Mouse (Mus musculus): ENCODE measurements at regions not wholly inside any gene's neighbourhood (a gene's known extent, or its start where the extent isn't known, plus 50 kb on each side); places are given as distances from the start of the nearest gene placed in this dataset.

- Histone ChIP-seq H3K36me3 (ENCODE audit: control insufficient read depth, insufficient read depth, low read length) (no peaks in the 10 kb centered on the region), H3K27me3 (ENCODE audit: control insufficient read depth, insufficient read depth, low read depth, low read length) (no peaks in the 10 kb centered on the region), H3K4me2 (ENCODE audit: low read depth, low read length) (no peak overlapping the region), H3K27ac (ENCODE audit: low read length) (no peak overlapping the region), H3K4me1 (replicated peaks; ENCODE audit: control insufficient read depth, insufficient read depth, low read length) (peaks cover 6% of the 10 kb centered on the region), H3K9me3 (ENCODE audit: control insufficient read depth, low read length) (no peaks in the 10 kb centered on the region), H3K9ac (ENCODE audit: low read length) (no peak overlapping the region), H3K4me3 (ENCODE audit: low read length) (no peak overlapping the region)
- 63% methylated on average over 8 of the region's 8 CpGs for WGBS
- ATAC-seq (ENCODE audit: low read depth) = no peak
Observed at GRCm38 (mm10) chr8:92070704-92071103, 268.8 kb upstream of the Irx3 start.

DNA sequence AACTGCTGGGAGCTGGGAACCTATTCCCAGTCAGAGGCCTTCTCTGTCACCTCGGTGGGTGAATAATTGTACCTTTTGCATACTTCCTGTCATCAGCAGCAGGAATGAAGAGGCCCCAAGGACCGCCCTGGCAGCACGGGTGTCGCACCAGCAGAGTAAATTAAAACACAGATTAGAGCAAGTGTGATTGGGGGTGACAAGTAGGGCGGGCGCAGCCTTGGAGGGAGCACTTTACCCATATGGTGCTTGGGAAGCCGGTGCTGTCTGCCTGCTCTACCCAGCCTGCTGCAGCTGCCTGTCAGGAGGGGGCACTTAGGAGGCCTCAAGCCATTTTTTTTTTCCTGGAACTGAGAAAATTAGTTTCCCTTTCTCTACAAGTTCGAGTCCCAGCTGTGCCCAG is 264.6 kb upstream of the Irx3 start:
- no peak overlapping the region for H3K4me2 ChIP-seq (ENCODE audit: low read depth, low read length)
- H3K9me3 ChIP-seq (ENCODE audit: control insufficient read depth, low read length) = no peaks in the 10 kb centered on the region
- no peaks in the 10 kb centered on the region for H3K27me3 ChIP-seq (ENCODE audit: control insufficient read depth, insufficient read depth, low read depth, low read length)
- H3K36me3 ChIP-seq (ENCODE audit: control insufficient read depth, insufficient read depth, low read length) = no peaks in the 10 kb centered on the region
- no peak overlapping the region for H3K27ac ChIP-seq (ENCODE audit: low read length)
- H3K4me3 ChIP-seq (ENCODE audit: low read length) = no peak overlapping the region
- H3K9ac ChIP-seq (ENCODE audit: low read length) = no peak overlapping the region
- WGBS = 26% methylated on average over 8 of the region's 8 CpGs
- H3K4me1 ChIP-seq (replicated peaks; ENCODE audit: control insufficient read depth, insufficient read depth, low read length) = peaks cover 19% of the 10 kb centered on the region
- peak; percentile 49; the same call in 1 of the 2 replicates for ATAC-seq (ENCODE audit: low read depth)

DNA sequence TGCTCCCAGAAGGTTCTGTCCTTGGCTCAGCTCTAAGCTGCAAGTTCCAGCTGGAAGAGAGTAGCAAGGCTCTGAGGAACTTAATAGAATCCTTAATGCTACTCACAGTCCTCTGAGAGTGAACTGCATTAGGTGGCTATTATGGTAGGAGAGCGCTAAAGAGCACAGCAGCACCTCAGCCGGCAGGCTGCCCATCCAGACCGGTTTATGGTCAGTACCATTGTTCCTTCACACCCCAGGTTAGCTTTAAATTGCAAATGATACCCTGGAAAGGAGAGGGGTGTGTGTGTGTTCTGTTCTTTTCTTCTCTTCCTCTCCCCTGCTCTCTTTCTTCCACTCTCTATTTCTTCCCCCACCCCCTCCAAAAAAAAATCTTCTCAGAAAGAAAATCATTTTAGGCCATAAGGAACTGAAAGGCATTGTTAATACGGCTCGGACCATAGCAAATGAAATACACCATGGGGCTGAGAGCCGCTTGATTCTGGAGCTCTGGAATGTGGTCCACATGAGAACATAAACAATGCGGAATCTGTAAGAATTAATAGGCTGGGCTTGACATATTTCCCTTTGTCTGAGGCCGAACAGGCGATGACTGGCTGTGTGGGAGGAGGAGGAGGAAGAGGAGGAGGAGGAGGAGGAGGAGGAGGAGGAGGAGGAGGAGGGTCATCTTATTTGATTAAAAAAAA is 263.8 kb upstream of the Irx3 start:
- Histone ChIP-seq H3K4me2 (ENCODE audit: low read depth, low read length) (peak overlapping the region; percentile 22; the same call in 1 of the 2 replicates), H3K4me3 (ENCODE audit: low read length) (no peak overlapping the region)

DNA sequence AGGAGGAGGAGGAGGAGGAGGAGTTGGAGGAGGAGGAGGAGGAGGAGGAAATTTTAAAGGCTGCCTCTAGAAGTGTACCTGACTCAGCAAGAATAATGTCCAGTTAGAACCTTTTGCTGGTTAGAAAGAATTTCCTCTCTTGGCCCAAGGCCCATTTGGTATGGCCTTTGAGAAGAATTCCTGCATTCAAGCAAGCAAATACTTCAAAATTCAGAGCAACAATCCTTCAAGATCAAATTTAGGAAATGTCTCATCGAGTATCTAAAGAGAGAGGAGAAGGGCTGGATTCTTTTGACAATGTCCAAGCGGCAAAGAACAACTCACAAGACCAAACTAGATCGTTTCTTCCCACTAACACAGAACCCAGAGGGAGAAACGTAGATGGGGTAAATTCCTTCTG is 263.1 kb upstream of the Irx3 start:
- Histone ChIP-seq H3K4me3 (ENCODE audit: low read length) (no peak overlapping the region), H3K9ac (ENCODE audit: low read length) (no peak overlapping the region), H3K27me3 (ENCODE audit: control insufficient read depth, insufficient read depth, low read depth, low read length) (no peaks in the 10 kb centered on the region), H3K4me1 (replicated peaks; ENCODE audit: control insufficient read depth, insufficient read depth, low read length) (peaks cover 19% of the 10 kb centered on the region), H3K9me3 (ENCODE audit: control insufficient read depth, low read length) (no peaks in the 10 kb centered on the region), H3K27ac (ENCODE audit: low read length) (peak overlapping the region; percentile 2; the same call in 1 of the 2 replicates), H3K4me2 (ENCODE audit: low read depth, low read length) (no peak overlapping the region), H3K36me3 (ENCODE audit: control insufficient read depth, insufficient read depth, low read length) (no peaks in the 10 kb centered on the region)
- WGBS = 21% methylated on average over 4 of the region's 4 CpGs
- ATAC-seq (ENCODE audit: low read depth) = no peak

More for the DNA sequence above, 263.8 kb upstream of the Irx3 start:
- Histone ChIP-seq H3K27ac (ENCODE audit: low read length) (peak overlapping the region; percentile 2; the same call in 1 of the 2 replicates), H3K4me1 (replicated peaks; ENCODE audit: control insufficient read depth, insufficient read depth, low read length) (peaks cover 19% of the 10 kb centered on the region), H3K36me3 (ENCODE audit: control insufficient read depth, insufficient read depth, low read length) (no peaks in the 10 kb centered on the region), H3K27me3 (ENCODE audit: control insufficient read depth, insufficient read depth, low read depth, low read length) (no peaks in the 10 kb centered on the region), H3K9ac (ENCODE audit: low read length) (no peak overlapping the region), H3K9me3 (ENCODE audit: control insufficient read depth, low read length) (no peaks in the 10 kb centered on the region)
- ATAC-seq (ENCODE audit: low read depth) = peak; percentile 63
- WGBS = 4% methylated on average over 7 of the region's 9 CpGs

DNA sequence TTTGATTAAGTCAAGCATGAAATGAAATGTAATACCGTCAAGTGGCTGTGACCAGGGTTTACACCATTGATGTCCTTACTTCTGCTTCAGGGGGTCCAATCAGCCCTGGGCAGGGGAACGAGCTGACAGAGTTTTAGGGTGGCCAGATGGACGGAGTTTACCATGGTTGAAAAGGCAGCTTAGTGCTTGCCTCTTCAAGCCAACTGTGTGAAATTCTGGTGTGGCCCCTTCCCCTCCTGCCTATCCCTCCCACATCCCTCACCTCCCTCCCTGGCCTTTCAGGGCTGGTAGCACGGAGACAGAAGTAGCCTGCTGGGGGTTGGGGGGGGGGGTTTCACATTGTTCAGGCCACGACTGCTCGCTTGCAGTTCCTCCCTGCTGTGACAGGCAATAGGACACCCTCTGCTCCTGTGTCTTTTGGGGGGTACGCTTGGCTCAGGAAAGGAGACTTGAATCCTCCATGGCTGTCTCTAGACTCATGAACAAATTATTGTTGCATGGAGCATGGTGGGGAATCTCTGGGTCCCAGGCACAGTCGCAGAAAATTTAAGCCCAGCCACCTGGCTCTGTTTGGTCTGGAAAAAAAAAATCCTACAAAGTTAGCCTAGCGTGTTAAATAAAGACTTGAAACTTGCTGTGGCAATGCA is 262.4 kb upstream of the Irx3 start:
- ATAC-seq (ENCODE audit: low read depth) = no peak
- no peak overlapping the region for H3K9ac ChIP-seq (ENCODE audit: low read length)
- H3K9me3 ChIP-seq (ENCODE audit: control insufficient read depth, low read length) = no peaks in the 10 kb centered on the region
- 37% methylated on average over 9 of the region's 9 CpGs for WGBS
- H3K36me3 ChIP-seq (ENCODE audit: control insufficient read depth, insufficient read depth, low read length) = no peaks in the 10 kb centered on the region
- no peak overlapping the region for H3K4me2 ChIP-seq (ENCODE audit: low read depth, low read length)
- no peak overlapping the region for H3K4me3 ChIP-seq (ENCODE audit: low read length)
- no peaks in the 10 kb centered on the region for H3K27me3 ChIP-seq (ENCODE audit: control insufficient read depth, insufficient read depth, low read depth, low read length)
- H3K27ac ChIP-seq (ENCODE audit: low read length) = no peak overlapping the region
- H3K4me1 ChIP-seq (replicated peaks; ENCODE audit: control insufficient read depth, insufficient read depth, low read length) = peaks cover 19% of the 10 kb centered on the region

DNA sequence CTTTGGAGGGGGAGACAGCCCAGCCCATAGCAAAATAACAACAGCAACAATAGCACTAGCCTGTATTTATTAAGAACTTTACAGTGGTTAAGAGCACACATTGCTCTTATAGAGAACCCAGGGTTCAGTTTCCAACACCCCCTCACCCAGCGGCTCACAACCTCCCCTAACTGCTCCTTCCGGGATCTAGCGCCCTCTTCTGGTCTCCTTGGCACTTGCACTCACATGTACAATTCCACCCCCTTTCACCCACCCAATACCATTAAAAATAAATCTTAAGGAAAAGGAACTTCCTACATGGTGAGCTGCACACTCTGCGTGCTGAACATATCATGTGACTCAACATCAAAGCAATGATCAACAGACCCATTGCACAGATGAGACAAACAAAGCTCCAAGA is 261.5 kb upstream of the Irx3 start:
- Histone ChIP-seq H3K27ac (ENCODE audit: low read length) (no peak overlapping the region), H3K4me2 (ENCODE audit: low read depth, low read length) (no peak overlapping the region), H3K4me1 (replicated peaks; ENCODE audit: control insufficient read depth, insufficient read depth, low read length) (peaks cover 19% of the 10 kb centered on the region), H3K36me3 (ENCODE audit: control insufficient read depth, insufficient read depth, low read length) (no peaks in the 10 kb centered on the region), H3K9me3 (ENCODE audit: control insufficient read depth, low read length) (no peaks in the 10 kb centered on the region), H3K27me3 (ENCODE audit: control insufficient read depth, insufficient read depth, low read depth, low read length) (no peaks in the 10 kb centered on the region), H3K9ac (ENCODE audit: low read length) (no peak overlapping the region), H3K4me3 (ENCODE audit: low read length) (no peak overlapping the region)
- WGBS = 69% methylated on average over 4 of the region's 4 CpGs
- no peak for ATAC-seq (ENCODE audit: low read depth)

DNA sequence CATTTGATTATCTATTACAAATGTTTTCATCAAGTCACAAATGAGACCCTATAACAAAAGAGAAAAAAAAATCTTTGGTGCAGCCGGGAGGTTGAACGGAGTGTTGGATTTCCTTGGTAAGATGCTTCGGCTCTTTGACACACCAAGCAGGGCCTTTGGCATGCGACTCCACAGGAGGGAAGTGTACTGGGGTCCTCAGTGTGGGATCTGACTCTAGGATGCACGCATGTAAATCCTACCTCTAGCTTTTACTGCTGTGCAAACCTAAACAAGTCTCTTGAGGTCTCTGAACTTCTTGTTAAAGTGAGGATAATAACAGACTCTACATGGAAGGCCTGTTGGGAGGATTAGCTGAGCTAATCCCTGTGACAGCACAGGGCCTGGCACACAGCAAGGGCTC is 257.6 kb upstream of the Irx3 start:
- Histone ChIP-seq H3K27ac (ENCODE audit: low read length) (no peak overlapping the region), H3K9ac (ENCODE audit: low read length) (no peak overlapping the region), H3K27me3 (ENCODE audit: control insufficient read depth, insufficient read depth, low read depth, low read length) (no peaks in the 10 kb centered on the region), H3K4me1 (replicated peaks; ENCODE audit: control insufficient read depth, insufficient read depth, low read length) (peaks cover 3% of the 10 kb centered on the region; the same call in 1 of the 2 replicates), H3K36me3 (ENCODE audit: control insufficient read depth, insufficient read depth, low read length) (no peaks in the 10 kb centered on the region), H3K4me2 (ENCODE audit: low read depth, low read length) (no peak overlapping the region), H3K9me3 (ENCODE audit: control insufficient read depth, low read length) (no peaks in the 10 kb centered on the region), H3K4me3 (ENCODE audit: low read length) (no peak overlapping the region)
- ATAC-seq (ENCODE audit: low read depth) = no peak
- WGBS = 84% methylated on average over 5 of the region's 5 CpGs

DNA sequence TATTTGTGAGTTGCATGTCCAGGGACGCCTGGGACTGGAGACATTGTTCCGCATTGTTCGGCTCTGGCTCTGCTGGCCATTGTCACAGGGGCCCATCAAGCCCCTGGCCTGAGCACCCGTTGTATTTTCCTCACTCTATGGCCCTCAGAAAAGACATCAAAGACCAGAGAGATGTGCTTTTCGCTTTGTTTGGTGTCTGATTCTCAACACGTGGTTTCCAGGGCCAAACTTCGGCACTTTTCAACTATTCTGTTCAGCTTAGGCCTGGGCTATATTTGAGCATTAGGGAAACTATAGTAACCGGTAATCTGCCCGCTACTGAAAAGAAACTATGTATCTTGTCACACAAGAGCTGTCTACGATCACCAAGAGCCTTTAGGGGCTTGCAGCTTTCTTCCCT is 257.1 kb upstream of the Irx3 start:
- no peak for ATAC-seq (ENCODE audit: low read depth)
- H3K4me1 ChIP-seq (replicated peaks; ENCODE audit: control insufficient read depth, insufficient read depth, low read length) = no peaks in the 10 kb centered on the region
- H3K27ac ChIP-seq (ENCODE audit: low read length) = no peak overlapping the region
- H3K9me3 ChIP-seq (ENCODE audit: control insufficient read depth, low read length) = no peaks in the 10 kb centered on the region
- H3K4me3 ChIP-seq (ENCODE audit: low read length) = no peak overlapping the region
- H3K36me3 ChIP-seq (ENCODE audit: control insufficient read depth, insufficient read depth, low read length) = no peaks in the 10 kb centered on the region
- no peak overlapping the region for H3K4me2 ChIP-seq (ENCODE audit: low read depth, low read length)
- no peaks in the 10 kb centered on the region for H3K27me3 ChIP-seq (ENCODE audit: control insufficient read depth, insufficient read depth, low read depth, low read length)
- no peak overlapping the region for H3K9ac ChIP-seq (ENCODE audit: low read length)
- WGBS = 73% methylated on average over 10 of the region's 10 CpGs

DNA sequence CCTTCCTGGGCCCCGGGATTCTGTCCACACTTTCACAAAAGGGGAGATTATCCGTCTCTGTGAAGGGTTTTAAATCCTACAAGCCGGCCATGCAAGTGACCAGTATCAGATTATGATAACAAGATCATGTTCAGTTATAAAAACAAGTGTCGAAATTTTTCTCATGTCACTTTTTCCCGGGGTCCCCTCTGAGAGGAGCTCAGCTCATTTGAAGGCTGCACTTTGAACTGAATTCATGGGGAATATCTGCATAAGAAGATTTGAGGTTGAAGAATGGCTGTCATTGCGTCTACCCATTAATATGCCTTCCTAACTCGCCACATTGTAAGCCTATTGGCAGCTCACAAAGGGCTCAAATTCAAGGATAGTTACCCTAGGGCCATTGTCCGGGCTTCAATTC is 256.0 kb upstream of the Irx3 start:
- 49% methylated on average over 8 of the region's 8 CpGs for WGBS
- Histone ChIP-seq H3K27me3 (ENCODE audit: control insufficient read depth, insufficient read depth, low read depth, low read length) (no peaks in the 10 kb centered on the region), H3K36me3 (ENCODE audit: control insufficient read depth, insufficient read depth, low read length) (no peaks in the 10 kb centered on the region), H3K4me1 (replicated peaks; ENCODE audit: control insufficient read depth, insufficient read depth, low read length) (no peaks in the 10 kb centered on the region), H3K9ac (ENCODE audit: low read length) (no peak overlapping the region), H3K27ac (ENCODE audit: low read length) (no peak overlapping the region), H3K4me2 (ENCODE audit: low read depth, low read length) (no peak overlapping the region), H3K4me3 (ENCODE audit: low read length) (no peak overlapping the region), H3K9me3 (ENCODE audit: control insufficient read depth, low read length) (no peaks in the 10 kb centered on the region)
- no peak for ATAC-seq (ENCODE audit: low read depth)

Measured in lung, embryonic 16.5 days (tissue).